Mouse (Mus musculus) midbrain, embryonic 13.5 days (tissue): ENCODE data around the gene Folr2. TPM values are rescaled to one million over a fixed set of nuclear protein-coding genes. Genes with fewer than 3 reads are reported as not detected.

ENCODE experiments used
- ATAC-seq: fragments of 200-750 bp; cut with Nextera tagmentation; 2 replicates; pipeline ENCODE4 v1.8.0; 2017; ENCODE audit warnings: mild to moderate bottlenecking, moderate TSS enrichment, moderate library complexity
- H3K27ac ChIP-seq: fragments of 300-500 bp; sonication (generic); 2 replicates; pipeline ENCODE4 v1.5.1; 2015; ENCODE audit warnings: inconsistent platforms, mild to moderate bottlenecking, moderate library complexity
- H3K27me3 ChIP-seq: fragments of 300-500 bp; sonication (generic); 2 replicates; pipeline ENCODE4 v1.6.1; 2015; ENCODE audit warnings: mild to moderate bottlenecking, inconsistent platforms
- H3K36me3 ChIP-seq: fragments of 300-500 bp; sonication (generic); 2 replicates; pipeline ENCODE4 v1.6.1; 2015; ENCODE audit warnings: mild to moderate bottlenecking, inconsistent platforms
- H3K4me1 ChIP-seq: fragments of 300-500 bp; sonication (generic); replicated peaks from 2 replicates; pipeline ENCODE4 v1.6.1; 2015; ENCODE audit warnings: inconsistent platforms
- H3K4me2 ChIP-seq: fragments of 300-500 bp; sonication (generic); replicated peaks from 2 replicates; pipeline ENCODE4 v1.6.1; 2015; ENCODE audit warnings: moderate library complexity, mild to moderate bottlenecking, inconsistent platforms
- H3K4me3 ChIP-seq: fragments of 300-500 bp; sonication (generic); replicated peaks from 2 replicates; pipeline ENCODE4 v1.5.1; 2015; ENCODE audit warnings: mild to moderate bottlenecking, inconsistent platforms
- H3K9ac ChIP-seq: fragments of 300-500 bp; sonication (generic); replicated peaks from 2 replicates; pipeline ENCODE4 v1.6.1; 2015; ENCODE audit warnings: mild to moderate bottlenecking, inconsistent platforms
- H3K9me3 ChIP-seq: fragments of 300-500 bp; sonication (generic); 2 replicates; pipeline ENCODE4 v1.6.1; 2016; ENCODE audit warnings: mild to moderate bottlenecking, inconsistent platforms
- WGBS: fragments of 180-500 bp; shearing (Covaris S2); methylation state at CpG from one replicate; pipeline ENCODE4 v1.1.7; 2015; 5-methylcytosine and 5-hydroxymethylcytosine counted together
- polyA plus RNA-seq: library from polyadenylated mRNA; unstranded; fragments of >200 nt; fragmentation: Nextera tagmentation; extraction: Ambion mirVana; gene quantifications from 2 replicates; pipeline ENCODE4 v1.2.1, GENCODE M21; 2015

The Folr2 gene
- 2.2 and 3.8 TPM in 2 replicates for polyA plus RNA-seq

GRCm38 (mm10) chr7:101857094-101857493, at the start of gene Folr2:
Gene Folr2, minus strand, starts transcription at chr7:101857194.
- no peaks in the 10 kb centered on the region for H3K9me3 ChIP-seq
- H3K27ac ChIP-seq: no peak within 1 kb of the TSS
- H3K9ac ChIP-seq: no peak within 1 kb of the TSS
- H3K27me3 ChIP-seq: no peaks in the 10 kb centered on the region
- H3K4me3 ChIP-seq: no peak within 1 kb of the TSS
- 85% methylated on average over 4 of the region's 4 CpGs for WGBS
- H3K4me1 ChIP-seq: no peaks in the 10 kb centered on the region
- ATAC-seq: no peak
- H3K4me2 ChIP-seq: no peak within 1 kb of the TSS
- no peaks in the 10 kb centered on the region for H3K36me3 ChIP-seq

- H3K27ac ChIP-seq: 0 out of 2 replicates have a peak overlapping the region, but pooled peaks have one; percentile 1
- 85% methylated on average over 8 of the region's 8 CpGs for WGBS
These were observed 49.7 kb upstream of the Folr2 start for GRCm38 (mm10) chr7:101906696-101907095.

GRCm38 (mm10) chr7:101906287-101906681, 49.3 kb upstream of the Folr2 start, which contains the start of gene Tomt:
Gene Tomt, minus strand, starts transcription at chr7:101906359.
- Histone ChIP-seq H3K4me1 (peaks cover 31% of the 10 kb centered on the region), H3K27ac (peak within 1 kb of the TSS; percentile 95), H3K27me3 (no peaks in the 10 kb centered on the region), H3K9ac (peak within 1 kb of the TSS; percentile 83), H3K4me2 (peak within 1 kb of the TSS; percentile 64), H3K4me3 (peak within 1 kb of the TSS; percentile 71), H3K9me3 (no peaks in the 10 kb centered on the region), H3K36me3 (peaks cover 37% of the 10 kb centered on the region)
- 24% methylated on average over 11 of the region's 11 CpGs for WGBS
- no peak for ATAC-seq

More at GRCm38 (mm10) chr7:101906696-101907095, 49.7 kb upstream of the Folr2 start:
- Histone ChIP-seq H3K27me3 (no peaks in the 10 kb centered on the region), H3K36me3 (peaks cover 37% of the 10 kb centered on the region), H3K4me2 (peak overlapping the region; percentile 64), H3K4me1 (peaks cover 31% of the 10 kb centered on the region), H3K4me3 (peak overlapping the region; percentile 71), H3K9me3 (no peaks in the 10 kb centered on the region), H3K9ac (peak overlapping the region; percentile 83)
- ATAC-seq: no peak

- H3K27ac ChIP-seq: peak within 1 kb of the TSS; percentile 95
- H3K36me3 ChIP-seq: peaks cover 37% of the 10 kb centered on the region
- H3K4me3 ChIP-seq: peak within 1 kb of the TSS; percentile 71
- H3K4me2 ChIP-seq: peak within 1 kb of the TSS; percentile 64
- peak within 1 kb of the TSS; percentile 83 for H3K9ac ChIP-seq
- H3K9me3 ChIP-seq: no peaks in the 10 kb centered on the region
- WGBS: under 1% methylated on average over 61 of the region's 61 CpGs
- peak; percentile 98 for ATAC-seq
- H3K27me3 ChIP-seq: no peaks in the 10 kb centered on the region
- peaks cover 31% of the 10 kb centered on the region for H3K4me1 ChIP-seq
These were observed 48.7 kb upstream of the Folr2 start, which contains the start of gene Lamtor1 for GRCm38 (mm10) chr7:101905561-101906286. Gene Lamtor1, plus strand, starts transcription at chr7:101905904.

GRCm38 (mm10) chr7:101902846-101903245, 45.9 kb upstream of the Folr2 start:
- no peak for ATAC-seq
- H3K27me3 ChIP-seq: no peaks in the 10 kb centered on the region

GRCm38 (mm10) chr7:101901969-101902368, 45.0 kb upstream of the Folr2 start:
- Histone ChIP-seq H3K4me2 (no peak overlapping the region), H3K36me3 (peaks cover 32% of the 10 kb centered on the region), H3K9me3 (no peaks in the 10 kb centered on the region), H3K4me1 (peaks cover 23% of the 10 kb centered on the region), H3K4me3 (no peak overlapping the region), H3K9ac (no peak overlapping the region), H3K27me3 (no peaks in the 10 kb centered on the region), H3K27ac (no peak overlapping the region)
- ATAC-seq: no peak
- WGBS: 94% methylated on average over 10 of the region's 10 CpGs

More at GRCm38 (mm10) chr7:101902846-101903245, 45.9 kb upstream of the Folr2 start:
- H3K9ac ChIP-seq: no peak overlapping the region
- peaks cover 32% of the 10 kb centered on the region for H3K36me3 ChIP-seq
- H3K4me1 ChIP-seq: peaks cover 21% of the 10 kb centered on the region
- no peaks in the 10 kb centered on the region for H3K9me3 ChIP-seq
- H3K4me3 ChIP-seq: no peak overlapping the region
- no peak overlapping the region for H3K27ac ChIP-seq
- H3K4me2 ChIP-seq: no peak overlapping the region

GRCm38 (mm10) chr7:101900331-101901097, 43.5 kb upstream of the Folr2 start:
- Histone ChIP-seq H3K9me3 (no peaks in the 10 kb centered on the region), H3K4me1 (peaks cover 17% of the 10 kb centered on the region), H3K36me3 (peaks cover 32% of the 10 kb centered on the region), H3K27ac (no peak overlapping the region), H3K4me2 (no peak overlapping the region), H3K4me3 (no peak overlapping the region), H3K9ac (no peak overlapping the region), H3K27me3 (no peaks in the 10 kb centered on the region)
- 94% methylated on average over 16 of the region's 16 CpGs for WGBS
- ATAC-seq: no peak

GRCm38 (mm10) chr7:101896104-101897066, 39.4 kb upstream of the Folr2 start:
- H3K9ac ChIP-seq: peak overlapping the region; percentile 64
- peaks cover 17% of the 10 kb centered on the region for H3K36me3 ChIP-seq
- peak overlapping the region; percentile 54 for H3K4me2 ChIP-seq
- peak overlapping the region; percentile 58 for H3K4me3 ChIP-seq
- no peaks in the 10 kb centered on the region for H3K27me3 ChIP-seq
- under 1% methylated on average over 57 of the region's 57 CpGs for WGBS
- H3K9me3 ChIP-seq: no peaks in the 10 kb centered on the region
- peak; percentile 99 for ATAC-seq
- H3K27ac ChIP-seq: peak overlapping the region; percentile 89
- H3K4me1 ChIP-seq: peaks cover 20% of the 10 kb centered on the region

- H3K9ac ChIP-seq: peak overlapping the region; percentile 64; the same call in 1 of the 2 replicates
- H3K9me3 ChIP-seq: no peaks in the 10 kb centered on the region
- H3K4me2 ChIP-seq: peak overlapping the region; percentile 37
- no peak; the same call in 1 of the 2 replicates for ATAC-seq
- H3K4me1 ChIP-seq: peaks cover 20% of the 10 kb centered on the region
- H3K4me3 ChIP-seq: peak overlapping the region; percentile 58
- H3K36me3 ChIP-seq: peaks cover 10% of the 10 kb centered on the region
- 34% methylated on average over 9 of the region's 9 CpGs for WGBS
- H3K27me3 ChIP-seq: no peaks in the 10 kb centered on the region
- H3K27ac ChIP-seq: peak overlapping the region; percentile 89
These were observed 38.7 kb upstream of the Folr2 start for GRCm38 (mm10) chr7:101895695-101896094.

GRCm38 (mm10) chr7:101888460-101888859, 31.5 kb upstream of the Folr2 start:
- Histone ChIP-seq H3K9ac (no peak overlapping the region), H3K27ac (no peak overlapping the region), H3K36me3 (no peaks in the 10 kb centered on the region), H3K4me3 (no peak overlapping the region), H3K9me3 (no peaks in the 10 kb centered on the region), H3K27me3 (no peaks in the 10 kb centered on the region), H3K4me1 (no peaks in the 10 kb centered on the region), H3K4me2 (no peak overlapping the region)
- WGBS: 87% methylated on average over 4 of the region's 4 CpGs
- no peak for ATAC-seq

GRCm38 (mm10) chr7:101886274-101886673, 29.3 kb upstream of the Folr2 start:
- no peak overlapping the region for H3K4me3 ChIP-seq
- H3K36me3 ChIP-seq: no peaks in the 10 kb centered on the region
- H3K4me2 ChIP-seq: no peak overlapping the region
- H3K27me3 ChIP-seq: no peaks in the 10 kb centered on the region
- H3K9ac ChIP-seq: no peak overlapping the region
- no peaks in the 10 kb centered on the region for H3K4me1 ChIP-seq
- ATAC-seq: no peak
- WGBS: 92% methylated on average over 6 of the region's 6 CpGs
- no peak overlapping the region for H3K27ac ChIP-seq
- H3K9me3 ChIP-seq: no peaks in the 10 kb centered on the region
